Comparison of ENCODE assay signal across 21 mouse cellular contexts in the genomic region with DNA sequence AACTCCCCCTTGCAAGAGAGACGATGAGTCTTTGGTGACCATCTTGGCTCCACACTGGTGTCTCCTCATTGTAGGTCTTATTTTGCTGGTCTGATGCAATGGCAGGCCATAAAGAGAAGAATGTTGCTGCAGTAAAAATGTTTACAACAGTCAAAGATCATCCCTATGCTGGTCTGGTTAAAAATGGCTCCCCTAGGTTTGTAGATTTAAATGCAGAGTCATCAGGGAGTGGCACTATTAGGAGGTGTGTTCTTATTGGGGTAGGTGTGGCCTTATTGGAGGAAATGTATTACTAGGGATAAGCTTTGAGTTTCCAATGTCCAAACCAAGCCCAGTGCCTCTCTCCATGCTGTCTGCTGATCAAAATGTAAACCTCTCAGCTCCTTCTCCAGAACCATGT. TPM values are rescaled to one million over a fixed set of nuclear protein-coding genes. Genes with fewer than 3 reads are reported as not detected.
"Had no signal": no experiment of that assay in that cellular context is flagged by ENCODE, and none has a peak within 500 bp of the region (broad histone marks: within the 10 kb centered on the region; RNA-seq: fewer than 3 reads in every experiment).

No protein-coding gene starts in this region.

- H3K27me3 ChIP-seq: midbrain, embryonic 12.5 days; neural tube, embryonic 13.5 days; neural tube, embryonic 15.5 days; stomach, embryonic 15.5 days had no signal

- H3K4me1 ChIP-seq: midbrain, embryonic 12.5 days; neural tube, embryonic 13.5 days; neural tube, embryonic 15.5 days had no signal

- H3K36me3 ChIP-seq: midbrain, embryonic 10.5 days; midbrain, embryonic 12.5 days; neural tube, embryonic 13.5 days; neural tube, embryonic 15.5 days; stomach, embryonic 15.5 days had no signal

- DNase-seq: lung, adult 18-20 months; lung, embryonic 14.5 days; lung, postnatal 10 days; lung, postnatal 4 days; midbrain, embryonic 14.5 days; retina, postnatal 1 day; right cerebral cortex, adult 18-20 months; right cerebral cortex, postnatal 25 days; right cerebral cortex, postnatal 4 days; thymus, adult 2 months; thymus, postnatal 14 days; thymus, postnatal 36 days had no signal

- H3K4me3 ChIP-seq: midbrain, embryonic 10.5 days; midbrain, embryonic 12.5 days; myocyte; neural tube, embryonic 13.5 days; neural tube, embryonic 15.5 days; stomach, embryonic 15.5 days had no signal

- ATAC-seq: midbrain, embryonic 16.5 days had no signal

- H3K9ac ChIP-seq: lung, embryonic 14.5 days; midbrain, embryonic 12.5 days; neural tube, embryonic 13.5 days; neural tube, embryonic 15.5 days; stomach, embryonic 15.5 days had no signal

- H3K9me3 ChIP-seq: neural tube, embryonic 13.5 days; stomach, embryonic 15.5 days had no signal

- H3K27ac ChIP-seq: midbrain, embryonic 10.5 days; midbrain, embryonic 12.5 days; neural tube, embryonic 13.5 days; neural tube, embryonic 15.5 days; stomach, embryonic 15.5 days; stomach, postnatal 0 days had no signal

- H3K4me2 ChIP-seq: lung, embryonic 14.5 days; midbrain, embryonic 12.5 days; neural tube, embryonic 13.5 days; neural tube, embryonic 15.5 days; stomach, embryonic 15.5 days had no signal

RNA-seq across cellular contexts. Expression of a gene that starts 10.2 kb away (rescaled TPM):
- total RNA-seq: megakaryocyte, adult 5-6 weeks had no signal
